ENCODE assay signal across 16 mouse cellular contexts in genomic region chr6:48199951-48200350, GRCm38 (mm10).
DNase-seq lines count a peak whose midpoint lies in the region; ATAC-seq and TF ChIP-seq lines count a peak whose summit lies in the region.
"Had no signal": no experiment of that assay in that cellular context is flagged by ENCODE, and none has a peak within 500 bp of the region (broad histone marks: within the 10 kb centered on the region; RNA-seq: fewer than 3 reads in every experiment).

No protein-coding gene starts in this region.

- WGBS in lung, embryonic 14.5 days, result 42% methylated on average over 3 of the region's 3 CpGs
- WGBS in limb, embryonic 11.5 days, result 55% methylated on average over 3 of the region's 3 CpGs

- ATAC-seq in lung, embryonic 14.5 days (ENCODE audit: insufficient read depth), result no peak
- no peak for ATAC-seq in limb, embryonic 11.5 days (ENCODE audit: insufficient number of reproducible peaks, low FRiP score, low TSS enrichment, low read depth)

- no peaks in the 10 kb centered on the region for H3K4me1 ChIP-seq in lung, embryonic 14.5 days (ENCODE audit: insufficient read depth)
- H3K4me1 ChIP-seq in ES-E14 (ENCODE audit: control insufficient read depth in 2 of 2, insufficient read depth in 2 of 2, low read length in 2 of 2, poor library complexity in 1 of 2), result no peaks in the 10 kb centered on the region
- H3K4me1 ChIP-seq in limb, embryonic 11.5 days (ENCODE audit: control insufficient read depth, insufficient read depth, low read length), result no peaks in the 10 kb centered on the region
- H3K4me1 ChIP-seq: heart, embryonic 12.5 days; stomach, embryonic 15.5 days had no signal

- H3K27me3 ChIP-seq in lung, embryonic 14.5 days (ENCODE audit: insufficient read depth, low read length), result no peaks in the 10 kb centered on the region
- no peaks in the 10 kb centered on the region for H3K27me3 ChIP-seq in limb, embryonic 11.5 days (ENCODE audit: control insufficient read depth, insufficient read depth, low read length)
- H3K27me3 ChIP-seq: heart, embryonic 12.5 days; hindbrain, embryonic 12.5 days; stomach, embryonic 15.5 days had no signal

- H3K27ac ChIP-seq in lung, embryonic 14.5 days (ENCODE audit: low read depth), result no peak overlapping the region
- no peak overlapping the region for H3K27ac ChIP-seq in ES-E14 (ENCODE audit: insufficient read depth, low read depth, low read length, poor library complexity, severe bottlenecking)
- H3K27ac ChIP-seq in limb, embryonic 11.5 days (replicated peaks; ENCODE audit: low read depth, low read length), result no peak overlapping the region
- H3K27ac ChIP-seq: gastrocnemius, adult 2 months; hindbrain, embryonic 12.5 days; stomach, embryonic 15.5 days had no signal

- no peaks in the 10 kb centered on the region for H3K9me3 ChIP-seq in lung, embryonic 14.5 days (ENCODE audit: low read depth, low read length)
- H3K9me3 ChIP-seq in ES-E14 (ENCODE audit: control insufficient read depth, insufficient read depth, low read depth, low read length), result no peaks in the 10 kb centered on the region
- H3K9me3 ChIP-seq in limb, embryonic 11.5 days (ENCODE audit: control insufficient read depth, low read length), result no peaks in the 10 kb centered on the region
- H3K9me3 ChIP-seq: heart, embryonic 12.5 days; hindbrain, embryonic 12.5 days; stomach, embryonic 15.5 days had no signal

- H3K4me2 ChIP-seq in lung, embryonic 14.5 days, result no peak overlapping the region
- H3K4me2 ChIP-seq in limb, embryonic 11.5 days (ENCODE audit: low read depth, severe bottlenecking), result no peak overlapping the region
- H3K4me2 ChIP-seq: heart, embryonic 12.5 days; hindbrain, embryonic 12.5 days; liver, embryonic 11.5 days; stomach, embryonic 15.5 days had no signal

- H3K9ac ChIP-seq in lung, embryonic 14.5 days, result no peak overlapping the region
- no peak overlapping the region for H3K9ac ChIP-seq in ES-E14 (ENCODE audit: insufficient read depth, low read depth, low read length, poor library complexity, severe bottlenecking)
- no peak overlapping the region for H3K9ac ChIP-seq in limb, embryonic 11.5 days (ENCODE audit: low read length)
- H3K9ac ChIP-seq: heart, embryonic 12.5 days; hindbrain, embryonic 12.5 days; stomach, embryonic 15.5 days had no signal

- in situ Hi-C loops in ES-E14 (cut with MboI; ENCODE audit: low sequenced_read_pairs in 2 of 2, unreplicated experiment in 2 of 2), result no loop called here

- TF ChIP-seq CTCF in lung, embryonic 14.5 days (IDR thresholded peaks at IDR 0.05; ENCODE audit: low read depth), result no peak

- H3K36me3 ChIP-seq in lung, embryonic 14.5 days (ENCODE audit: insufficient read depth), result no peaks in the 10 kb centered on the region
- H3K36me3 ChIP-seq in ES-E14 (ENCODE audit: control insufficient read depth, insufficient read depth, low read length, poor library complexity, severe bottlenecking), result no peaks in the 10 kb centered on the region
- H3K36me3 ChIP-seq in limb, embryonic 11.5 days (ENCODE audit: control insufficient read depth, insufficient read depth, low read length), result no peaks in the 10 kb centered on the region
- H3K36me3 ChIP-seq: heart, embryonic 12.5 days; hindbrain, embryonic 12.5 days; stomach, embryonic 15.5 days had no signal

- no peak overlapping the region for H3K4me3 ChIP-seq in lung, embryonic 14.5 days (ENCODE audit: low read depth, low read length)
- H3K4me3 ChIP-seq in ES-E14 (ENCODE audit: insufficient read depth in 1 of 2, low read depth in 1 of 2, low read length in 2 of 2, poor library complexity in 1 of 2, severe bottlenecking in 1 of 2), result no peak overlapping the region
- no peak overlapping the region for H3K4me3 ChIP-seq in limb, embryonic 11.5 days (ENCODE audit: low read depth, low read length)
- H3K4me3 ChIP-seq: erythroblast, embryonic 14.5 days; gastrocnemius, adult 2 months; heart, embryonic 12.5 days; hindbrain, embryonic 12.5 days; stomach, embryonic 15.5 days had no signal

- DNase-seq in lung, embryonic 14.5 days, result peak; percentile 57
- DNase-seq in lung, postnatal 36 days, result no peak
- DNase-seq in ES-E14 (ENCODE audit: low read depth, low spot score) (peak; percentile 28), ZHBTc4 (ENCODE audit: low read depth, low spot score) (peak; percentile 40)
- DNase-seq in limb, embryonic 11.5 days (ENCODE audit: low spot score), result peak; percentile 56
- no peak for DNase-seq in cerebellum, postnatal 14 days
- no peak for DNase-seq in left cerebral cortex, adult 9 months (ENCODE audit: low spot score in 2 of 2)
- DNase-seq: cerebellum, adult 9-10 months; gastrocnemius, adult 2 months; kidney, adult 9 months; lung, postnatal 4 days had no signal

TF ChIP-seq in ES-E14, 5 proteins besides CTCF, POLR2A, EP300 and RAD21:
- TF ChIP-seq MAFK (IDR thresholded peaks at IDR 0.05; ENCODE audit: insufficient read depth, low read depth, low read length) (no peak), ZNF384 (IDR thresholded peaks at IDR 0.05; ENCODE audit: low read depth, low read length) (no peak), CHD2 (IDR thresholded peaks at IDR 0.05; ENCODE audit: low read depth, low read length) (no peak), ZC3H11A (IDR thresholded peaks at IDR 0.05; ENCODE audit: borderline replicate concordance, low read depth, low read length) (no peak), HCFC1 (IDR thresholded peaks at IDR 0.05; ENCODE audit: borderline replicate concordance, insufficient read depth, low read length) (no peak)

Comparison
In these comparisons a context has a peak if more than half of its experiments do, and no peak if none do; other contexts are left out.
1. DNase-seq: peak in lung, embryonic 14.5 days (single experiment), ES-E14 (single experiment), ZHBTc4 (single experiment) and limb, embryonic 11.5 days (single experiment); none in lung, postnatal 36 days (single experiment), cerebellum, postnatal 14 days (0 of 2) and left cerebral cortex, adult 9 months (0 of 2).